Mouse (Mus musculus): ENCODE results near the gene Slc12a8.

Gene Slc12a8

GRCm38 (mm10) chr16:33621836-33622235 is 104.7 kb downstream of the Slc12a8 start:
- no peak for DNase-seq

- no peak for DNase-seq
Observed at GRCm38 (mm10) chr16:33624586-33624985, 107.5 kb downstream of the Slc12a8 start.

- no peak for DNase-seq
Observed at GRCm38 (mm10) chr16:33629539-33629938, 112.4 kb downstream of the Slc12a8 start.

- DNase-seq, result no peak
Observed at GRCm38 (mm10) chr16:33635836-33636595, 118.9 kb downstream of the Slc12a8 start.

- DNase-seq, result no peak
Observed at GRCm38 (mm10) chr16:33641779-33642178, 124.7 kb downstream of the Slc12a8 start.

- no peak for DNase-seq
Observed at GRCm38 (mm10) chr16:33653116-33653515, 136.0 kb downstream of the Slc12a8 start.

- no peak for DNase-seq
Observed at GRCm38 (mm10) chr16:33655443-33655842, 138.3 kb downstream of the Slc12a8 start.

- DNase-seq, result no peak
Observed at GRCm38 (mm10) chr16:33657191-33657590, 140.1 kb downstream of the Slc12a8 start.

GRCm38 (mm10) chr16:33658121-33658520 is 141.0 kb downstream of the Slc12a8 start:
- DNase-seq, result no peak

- peak; percentile 50 to 63 for DNase-seq
Observed at GRCm38 (mm10) chr16:33659521-33659920, 142.4 kb downstream of the Slc12a8 start.

GRCm38 (mm10) chr16:33660125-33660524 is 143.0 kb downstream of the Slc12a8 start:
- peak in 1 of 2 experiments; percentile 20 for DNase-seq

- no peak for DNase-seq
Observed at GRCm38 (mm10) chr16:33662841-33663240, 145.7 kb downstream of the Slc12a8 start.

- DNase-seq, result no peak
Observed at GRCm38 (mm10) chr16:33666226-33666625, 149.1 kb downstream of the Slc12a8 start.

- no peak for DNase-seq
Observed at GRCm38 (mm10) chr16:33666985-33667538, 149.9 kb downstream of the Slc12a8 start.

- no peak for DNase-seq
Observed at GRCm38 (mm10) chr16:33668448-33668847, 151.3 kb downstream of the Slc12a8 start.

- DNase-seq, result no peak
Observed at GRCm38 (mm10) chr16:33669072-33669471, 151.9 kb downstream of the Slc12a8 start.

GRCm38 (mm10) chr16:33670340-33670739 is 153.2 kb downstream of the Slc12a8 start:
- DNase-seq, result peak; percentile 84 to 94

GRCm38 (mm10) chr16:33670933-33671332 is 153.8 kb downstream of the Slc12a8 start:
- no peak for DNase-seq

- no peak for DNase-seq
Observed at GRCm38 (mm10) chr16:33672188-33672587, 155.1 kb downstream of the Slc12a8 start.

GRCm38 (mm10) chr16:33672643-33673042 is 155.5 kb downstream of the Slc12a8 start:
- DNase-seq, result no peak

GRCm38 (mm10) chr16:33673530-33674109 is 156.5 kb downstream of the Slc12a8 start:
- DNase-seq, result no peak

GRCm38 (mm10) chr16:33675151-33675847 is 158.2 kb downstream of the Slc12a8 start:
- DNase-seq, result no peak

GRCm38 (mm10) chr16:33675848-33676184 is 158.7 kb downstream of the Slc12a8 start:
- DNase-seq, result no peak

Measured in cerebellum, adult 18-20 months (tissue).